Mouse (Mus musculus) central nervous system, embryonic 18 days (tissue): Measurements from ENCODE around the gene Parm1. TPM values are rescaled to one million over a fixed set of nuclear protein-coding genes. Genes with fewer than 3 reads are reported as not detected.

Experiments used
- polyA plus RNA-seq: library from polyadenylated mRNA; depleted of rRNA; stranded (reverse); fragments of >200 nt; gene quantifications from 2 replicates; pipeline ENCODE4 v1.2.3, GENCODE M21; 2012; rRNA removed

Parm1 gene
- polyA plus RNA-seq, result 4.7 and 4.8 TPM in 2 replicates

GRCm38 (mm10) chr5:91517480-91518301 lies at the start of gene Parm1:
Parm1 (plus strand) TSS chr5:91517615.

Other genes starting within 250 kb of the Parm1 start
- gene Btc, start 114.6 kb upstream of the Parm1 start, polyA plus RNA-seq, result 0.12 and 0.13 TPM in 2 replicates